Mouse (Mus musculus) adrenal gland, adult 8-10 months (tissue): ENCODE results near the gene Tex45. TPM values are rescaled to one million over a fixed set of nuclear protein-coding genes. Genes with fewer than 3 reads are reported as not detected.

ENCODE experiments used
- DNase-seq: peaks from one replicate; pipeline ENCODE4 v3.0.0; 2022
- total RNA-seq, 4 experiments: library from RNA; stranded (reverse); gene quantifications; 2 replicates each; pipeline ENCODE4 v1.2.4; 2022

Gene Tex45
- total RNA-seq, 4 experiments from 2014 or later = 0.28 to 0.46 TPM; not detected in 2

DNA sequence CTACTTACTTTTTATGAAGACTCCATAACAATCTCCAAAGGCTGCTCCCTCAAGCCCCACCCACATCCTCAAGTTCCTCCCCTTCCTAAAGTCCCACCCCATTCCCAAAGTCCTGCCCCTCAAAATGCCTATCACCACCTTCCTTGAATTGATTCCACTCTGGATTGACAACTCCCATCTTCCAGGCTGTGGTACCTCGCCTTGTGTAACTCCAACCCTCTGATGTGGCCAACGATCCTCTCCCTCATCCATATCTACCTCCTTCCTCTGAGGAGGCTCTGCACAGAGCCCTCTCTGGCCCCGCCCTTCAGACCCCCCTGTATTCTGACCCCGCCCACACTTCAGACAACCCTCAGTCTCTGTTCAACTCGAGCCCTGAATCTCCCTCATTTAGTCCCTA is 14.5 kb downstream of the Tex45 start:
- no peak for DNase-seq

DNA sequence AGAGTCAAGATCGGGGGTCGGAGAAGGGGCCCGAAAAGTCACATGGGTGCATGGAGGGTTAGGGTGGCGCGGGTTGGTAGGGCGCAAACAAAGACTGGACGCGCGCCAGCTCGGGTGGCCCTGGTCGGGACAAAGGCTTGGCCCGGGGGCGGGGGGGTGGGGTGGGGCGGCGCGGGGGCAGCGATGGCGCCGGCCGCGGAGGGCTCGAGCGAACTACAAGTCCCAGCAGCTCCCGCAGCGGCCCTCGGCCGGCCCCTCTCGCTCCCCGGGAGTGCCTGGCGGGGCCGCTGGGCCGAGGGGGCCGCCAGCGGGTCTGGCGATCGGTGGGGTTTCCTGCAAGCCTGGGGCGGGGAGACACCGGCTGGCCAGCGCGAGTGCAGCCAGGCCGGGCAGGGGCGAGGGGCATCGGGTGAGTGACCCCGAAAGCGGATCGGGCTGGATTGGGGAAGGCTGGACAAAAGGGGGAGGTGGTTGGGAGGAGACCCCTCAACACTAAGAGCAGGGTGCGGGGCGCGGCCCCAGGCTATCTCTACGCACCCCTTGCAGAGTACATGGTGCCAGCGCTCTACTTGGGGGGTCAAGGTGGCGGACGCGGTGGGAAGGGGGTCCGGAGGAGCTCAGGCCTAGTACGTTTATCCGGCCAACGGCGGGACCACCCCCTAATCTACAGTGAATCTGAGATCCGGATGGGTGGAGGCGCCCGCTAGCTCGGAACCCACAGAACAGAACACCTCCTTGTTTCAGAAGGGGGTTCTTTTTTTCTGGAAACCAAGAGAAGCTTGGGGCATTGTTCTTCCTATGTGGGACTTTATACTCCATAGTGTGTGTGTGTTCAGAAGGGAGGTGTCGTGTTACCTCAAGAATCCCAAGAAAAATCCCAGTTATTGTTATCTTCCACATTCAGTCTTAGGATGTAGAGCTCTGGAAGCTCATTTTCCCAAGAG is 22.5 kb downstream of the Tex45 start, which contains the start of gene Zfp358:
TSS of gene Zfp358 (plus strand) at position 238 of the 944 bp plus-strand sequence.
- DNase-seq = peak; percentile 60

DNA sequence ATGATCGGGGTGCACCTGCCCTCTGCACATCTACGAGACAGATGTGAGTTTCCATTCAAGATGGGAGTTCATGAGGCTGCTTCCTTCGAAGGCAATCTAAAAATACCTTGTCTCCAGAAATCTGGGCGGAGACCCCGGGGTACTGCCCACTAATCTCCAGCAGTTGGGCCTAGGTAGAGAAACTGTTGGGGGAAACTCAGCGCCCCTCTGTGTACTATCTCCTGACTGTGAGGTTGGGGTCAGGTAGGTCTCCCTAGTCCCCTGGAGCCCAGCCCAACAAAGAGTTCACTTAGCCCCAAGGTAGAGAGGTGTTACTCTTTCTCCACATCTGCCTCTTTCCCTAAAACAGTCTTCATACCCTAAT is 23.2 kb downstream of the Tex45 start:
- no peak for DNase-seq

DNA sequence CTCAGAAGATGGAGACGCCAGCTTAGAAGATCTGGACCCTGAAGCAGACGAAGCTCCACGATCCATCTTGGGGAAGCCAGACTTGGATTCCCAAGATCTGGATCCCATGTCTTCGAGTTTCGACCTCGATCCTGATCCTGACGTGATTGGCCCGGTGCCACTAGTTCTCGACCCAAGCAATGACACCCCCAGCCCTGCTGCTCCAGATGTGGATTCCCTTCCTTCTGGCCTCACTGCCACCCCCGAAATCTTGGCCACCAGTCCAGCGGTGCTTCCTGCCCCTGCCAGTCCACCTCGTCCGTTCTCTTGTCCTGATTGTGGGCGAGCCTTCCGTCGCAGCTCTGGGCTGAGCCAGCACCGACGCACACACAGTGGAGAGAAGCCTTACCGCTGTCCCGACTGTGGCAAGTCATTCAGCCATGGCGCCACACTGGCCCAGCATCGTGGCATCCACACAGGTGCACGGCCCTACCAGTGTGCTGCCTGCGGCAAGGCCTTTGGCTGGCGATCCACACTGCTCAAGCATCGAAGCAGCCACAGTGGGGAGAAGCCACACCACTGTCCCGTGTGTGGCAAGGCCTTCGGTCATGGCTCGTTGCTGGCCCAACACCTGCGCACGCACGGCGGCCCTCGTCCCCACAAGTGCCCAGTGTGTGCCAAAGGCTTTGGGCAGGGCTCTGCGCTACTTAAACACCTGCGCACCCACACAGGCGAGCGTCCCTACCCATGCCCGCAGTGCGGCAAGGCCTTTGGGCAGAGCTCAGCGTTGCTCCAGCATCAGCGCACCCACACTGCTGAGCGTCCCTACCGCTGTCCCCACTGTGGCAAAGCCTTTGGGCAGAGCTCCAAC is 25.1 kb downstream of the Tex45 start:
- no peak for DNase-seq

DNA sequence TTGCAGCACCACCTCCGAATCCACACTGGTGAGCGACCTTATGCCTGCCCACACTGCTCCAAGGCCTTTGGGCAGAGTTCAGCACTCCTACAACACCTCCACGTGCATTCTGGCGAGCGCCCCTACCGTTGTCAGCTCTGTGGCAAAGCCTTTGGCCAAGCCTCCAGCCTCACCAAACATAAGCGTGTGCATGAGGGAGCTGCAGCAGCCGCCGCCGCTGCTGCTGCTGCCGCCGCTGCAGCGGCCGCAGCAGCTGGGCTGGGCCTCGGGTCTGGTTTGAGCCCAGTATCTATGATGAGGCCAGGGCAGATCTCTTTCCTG is 25.7 kb downstream of the Tex45 start:
- no peak for DNase-seq

DNA sequence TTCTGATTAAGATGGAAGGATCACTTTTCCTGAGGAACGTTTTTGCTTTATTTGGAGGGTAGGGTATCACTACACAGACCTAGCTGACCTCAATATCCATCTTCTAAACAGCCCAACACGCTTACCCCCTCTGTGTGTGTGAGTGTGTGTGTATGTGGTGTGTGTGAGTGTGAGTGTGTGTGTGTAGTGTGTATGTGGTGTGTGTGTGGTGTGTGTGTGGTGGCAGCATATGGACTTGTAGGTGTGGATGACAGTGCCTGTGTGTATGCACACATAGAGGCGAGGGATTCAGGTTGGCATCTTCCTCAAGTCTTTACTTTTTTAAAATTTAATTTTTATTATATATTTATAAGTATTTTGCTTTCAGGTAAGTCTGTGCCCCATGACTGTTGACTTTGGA is 27.9 kb downstream of the Tex45 start:
- no peak for DNase-seq

DNA sequence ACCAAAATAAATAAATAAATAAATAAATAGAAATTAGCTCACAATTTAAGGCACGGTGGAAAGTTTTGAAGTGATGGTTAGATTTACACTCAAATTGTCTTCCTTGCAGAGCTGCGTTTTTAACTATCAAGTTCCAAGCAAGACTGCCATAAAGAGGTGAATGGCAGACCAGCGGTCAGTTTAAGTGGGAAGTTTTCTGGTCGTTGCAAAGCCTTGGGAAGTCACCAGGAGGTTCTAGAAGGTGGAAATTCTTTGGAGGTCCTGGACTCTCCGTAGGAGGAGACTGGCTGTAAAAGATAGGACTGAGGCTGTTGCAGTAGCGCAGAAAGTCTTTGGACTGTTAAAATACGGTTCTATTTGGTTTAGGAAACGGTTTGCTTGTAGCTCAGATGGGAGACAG is 29.1 kb downstream of the Tex45 start:
- DNase-seq = no peak

DNA sequence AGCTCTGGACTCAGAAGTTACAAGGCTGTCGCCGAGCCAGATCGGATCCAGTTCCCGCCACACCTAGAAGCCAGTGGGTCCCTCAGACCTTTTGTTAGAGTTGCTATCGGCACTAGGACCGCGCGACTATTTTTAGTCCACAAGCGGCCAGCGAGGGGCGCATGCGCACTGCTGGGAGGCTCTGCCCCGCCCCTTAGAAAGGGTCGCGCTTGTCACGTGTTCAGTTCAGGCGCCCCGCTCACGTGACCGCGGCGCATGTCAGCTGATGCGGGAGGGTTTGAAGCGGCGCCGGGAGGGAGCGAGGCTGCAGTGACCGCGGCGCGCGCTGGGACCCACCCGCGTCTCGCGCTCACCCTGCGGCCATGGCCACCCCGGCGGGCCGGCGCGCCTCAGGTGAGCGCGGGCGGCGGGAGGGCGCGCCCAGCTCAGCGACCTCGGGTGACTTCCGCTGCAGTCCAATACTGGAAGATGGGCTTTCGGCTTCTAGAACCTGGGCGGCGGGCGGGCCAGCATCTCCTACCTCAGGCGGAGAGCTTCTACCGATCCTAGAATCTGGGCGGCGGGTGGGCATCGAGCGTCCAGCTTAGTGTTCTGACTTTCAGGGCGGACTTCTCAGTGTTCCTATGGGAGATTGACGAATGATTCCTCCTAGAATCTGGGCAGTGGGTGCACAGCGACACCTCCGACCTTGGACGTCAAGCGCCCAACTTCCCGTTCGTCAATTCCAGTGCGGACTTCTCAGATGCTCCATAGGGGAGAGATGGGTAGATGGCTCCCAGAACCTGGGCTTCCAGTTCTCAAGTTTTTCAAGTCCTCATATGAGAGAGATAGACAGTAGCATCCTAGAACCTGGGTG is 29.8 kb downstream of the Tex45 start, which contains the start of gene Mcoln1:
TSS of gene Mcoln1 (plus strand) at position 223 of the 856 bp plus-strand sequence.
- peak; percentile 97 for DNase-seq

DNA sequence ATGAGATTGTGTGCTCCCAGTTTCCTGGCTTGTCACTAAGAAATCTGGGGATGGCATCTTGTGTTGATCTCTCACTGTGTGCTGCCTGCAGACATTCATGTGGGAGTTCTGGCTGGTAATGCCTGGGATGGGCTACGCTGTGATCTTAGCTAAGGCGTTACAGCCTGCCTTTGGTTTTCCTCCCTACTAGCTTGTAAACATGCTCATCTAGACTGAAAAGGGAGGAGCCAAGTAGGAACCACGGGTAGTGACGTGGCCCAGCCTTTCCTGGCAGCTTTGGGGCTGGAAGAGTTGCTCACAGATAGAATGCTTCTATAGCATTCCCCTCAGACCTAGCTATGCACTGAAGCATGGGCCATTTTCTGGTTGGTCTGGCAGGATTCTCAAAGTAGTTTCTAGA is 31.6 kb downstream of the Tex45 start:
- DNase-seq = no peak

DNA sequence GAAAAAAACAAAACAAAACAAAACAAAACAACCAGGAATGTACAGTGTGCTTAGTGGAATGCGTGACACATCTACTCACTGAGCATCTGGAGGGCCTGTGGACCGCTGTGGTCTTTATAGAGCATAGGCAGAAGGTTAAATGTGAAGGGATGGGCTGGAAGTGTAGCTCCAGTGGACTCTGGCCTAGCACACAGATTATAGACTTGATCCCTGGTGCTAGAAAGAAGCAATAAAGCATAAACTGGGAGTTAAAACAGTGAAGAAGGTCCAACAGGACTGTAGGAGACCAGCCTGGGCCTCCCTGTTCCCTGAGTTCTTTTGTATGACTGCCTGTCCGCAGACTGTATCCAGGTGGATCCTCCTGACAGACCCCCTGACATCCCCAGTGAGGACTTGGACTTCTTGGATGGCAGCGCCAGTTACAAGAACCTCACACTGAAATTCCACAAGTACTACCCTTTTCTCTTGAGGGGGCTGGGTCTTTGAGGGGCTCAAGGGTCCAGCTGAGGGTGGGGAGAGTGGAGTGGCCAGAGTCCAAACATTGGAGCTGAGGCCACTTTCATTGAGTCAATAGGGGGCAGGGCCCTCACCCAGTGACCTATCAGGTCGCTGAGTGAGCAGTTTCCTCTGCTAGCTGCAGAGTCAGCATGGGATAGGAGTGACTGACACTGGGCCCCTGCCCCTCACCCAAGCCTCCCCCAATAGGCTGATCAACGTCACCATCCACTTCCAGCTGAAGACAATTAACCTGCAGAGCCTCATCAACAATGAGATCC is 37.5 kb downstream of the Tex45 start:
- DNase-seq = no peak

DNA sequence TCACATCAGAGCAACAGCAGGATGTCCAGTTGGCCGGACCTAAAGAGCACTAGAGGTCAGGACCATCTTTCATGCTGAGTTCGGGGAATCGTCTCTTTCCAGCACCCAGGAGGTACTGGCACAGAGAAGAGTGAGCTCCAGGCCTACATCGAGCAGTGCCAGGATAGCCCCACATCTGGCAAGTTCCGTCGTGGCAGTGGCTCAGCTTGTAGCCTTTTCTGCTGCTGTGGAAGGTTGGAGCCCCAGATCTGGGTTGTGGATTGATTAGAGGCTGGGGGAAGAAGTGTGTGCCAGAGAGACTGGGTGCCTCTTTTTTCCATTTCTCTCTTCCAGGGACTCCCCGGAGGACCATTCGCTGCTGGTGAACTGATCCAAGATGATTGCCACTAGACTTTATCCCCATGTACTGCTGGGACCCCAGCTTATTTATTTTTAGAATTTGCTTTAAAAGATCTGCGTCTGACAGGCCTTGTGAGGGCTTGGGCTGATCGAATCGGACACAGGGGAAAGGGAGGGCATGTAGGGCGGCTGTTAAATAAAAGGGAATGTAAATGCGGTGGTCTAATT is 44.1 kb downstream of the Tex45 start:
- no peak for DNase-seq

DNA sequence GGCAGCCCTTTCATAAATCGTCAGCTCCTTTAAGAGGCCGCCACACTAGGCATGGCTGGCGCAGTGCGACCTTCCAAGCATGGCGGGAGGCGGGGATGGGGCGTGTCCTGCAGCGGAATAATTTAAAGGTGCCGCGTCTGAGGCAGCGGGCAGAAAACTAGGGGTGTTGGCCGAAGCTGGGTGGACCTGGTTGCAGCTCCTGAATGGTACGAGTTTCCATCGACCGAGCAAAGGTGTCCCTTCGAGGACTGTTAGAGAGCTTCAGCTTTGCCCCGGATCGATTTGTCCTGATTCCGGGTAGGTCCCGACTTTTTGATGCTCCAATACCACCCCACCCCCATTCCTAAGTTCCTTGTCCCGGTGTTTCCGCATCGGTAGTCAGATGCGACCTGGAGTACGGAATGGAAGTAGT is 44.6 kb downstream of the Tex45 start, which contains the start of gene Pnpla6:
TSS of gene Pnpla6 (plus strand) at position 125 of the 412 bp plus-strand sequence.
- peak; percentile 83 for DNase-seq

DNA sequence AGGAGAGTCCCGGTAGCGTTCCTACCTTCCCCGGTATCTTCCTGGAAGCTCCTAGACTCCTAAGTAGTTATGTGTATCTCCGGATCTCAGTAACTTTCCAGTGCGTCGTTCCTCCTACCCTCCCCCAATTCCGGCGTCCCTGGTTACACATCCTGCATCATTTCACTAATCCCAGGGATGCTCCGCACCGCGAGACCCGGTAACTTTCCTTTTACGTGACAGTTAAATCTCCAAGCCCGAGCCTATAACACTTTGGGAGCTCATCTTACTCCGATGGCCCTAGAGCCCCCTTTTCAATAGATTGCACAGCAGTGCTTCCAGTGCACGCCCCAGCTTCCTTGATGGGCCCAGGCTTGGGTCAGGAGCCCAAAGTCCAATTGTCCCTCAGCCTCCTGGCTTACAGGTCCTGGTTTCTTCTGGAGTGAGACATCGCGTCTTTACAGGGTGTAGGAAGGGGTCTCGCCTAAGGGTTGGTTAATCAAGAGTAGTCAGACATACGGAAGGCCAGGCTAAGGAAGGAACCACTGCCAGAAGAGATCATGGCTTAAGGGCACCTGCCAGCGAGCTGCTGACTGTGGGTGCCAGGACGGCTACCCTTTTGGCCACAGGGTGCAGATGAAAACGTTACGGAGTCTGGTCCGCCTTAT is 45.2 kb downstream of the Tex45 start:
- peak; percentile 52 for DNase-seq

DNA sequence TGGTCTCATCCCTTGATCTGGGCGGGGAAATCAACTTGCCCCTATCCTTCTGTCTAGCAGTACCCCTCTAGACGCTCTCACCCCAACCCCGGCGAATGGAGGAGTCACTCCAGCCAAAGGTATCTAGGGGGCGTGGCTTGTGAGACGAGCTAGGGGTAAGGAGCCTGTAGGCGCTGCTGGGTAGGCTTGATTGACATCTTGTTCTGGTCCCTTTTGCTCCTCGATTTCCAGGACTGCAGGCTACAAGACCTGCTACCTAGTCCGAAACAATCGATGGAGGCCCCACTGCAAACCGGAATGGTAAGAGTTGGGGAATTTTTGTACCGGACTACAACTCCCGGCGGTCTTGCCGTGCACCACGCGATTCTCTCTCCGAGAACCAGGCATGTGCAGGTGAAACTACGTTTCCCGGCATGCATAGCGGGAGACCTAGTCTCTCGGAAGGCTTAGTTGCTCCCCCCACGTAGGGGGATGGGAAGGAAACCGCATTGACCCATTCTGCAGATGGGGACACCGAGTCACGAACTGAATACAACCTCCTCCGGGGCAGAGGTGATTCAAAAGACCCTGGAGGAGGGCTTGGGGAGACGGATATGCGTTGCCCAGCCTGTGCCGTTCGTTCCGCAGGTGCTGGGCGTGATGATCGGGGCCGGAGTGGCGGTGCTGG is 45.9 kb downstream of the Tex45 start:
- peak; percentile 94 for DNase-seq

DNA sequence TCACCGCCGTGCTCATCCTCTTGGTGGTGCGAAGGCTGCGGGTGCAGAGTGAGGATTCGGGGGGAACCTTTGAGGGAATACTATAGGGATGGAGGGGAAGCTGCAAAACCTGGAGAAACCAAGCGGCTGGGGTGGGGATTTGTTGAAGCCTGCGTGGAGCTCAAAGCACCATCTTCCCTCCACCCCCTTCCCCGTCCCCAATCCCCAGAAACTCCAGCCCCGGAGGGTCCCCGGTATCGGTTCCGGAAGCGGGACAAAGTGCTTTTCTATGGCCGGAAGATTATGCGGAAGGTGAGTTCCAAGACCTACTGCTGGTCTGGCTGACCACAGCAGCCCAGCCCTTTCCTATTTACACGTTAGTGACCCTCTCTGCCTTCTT is 46.4 kb downstream of the Tex45 start:
- no peak for DNase-seq

DNA sequence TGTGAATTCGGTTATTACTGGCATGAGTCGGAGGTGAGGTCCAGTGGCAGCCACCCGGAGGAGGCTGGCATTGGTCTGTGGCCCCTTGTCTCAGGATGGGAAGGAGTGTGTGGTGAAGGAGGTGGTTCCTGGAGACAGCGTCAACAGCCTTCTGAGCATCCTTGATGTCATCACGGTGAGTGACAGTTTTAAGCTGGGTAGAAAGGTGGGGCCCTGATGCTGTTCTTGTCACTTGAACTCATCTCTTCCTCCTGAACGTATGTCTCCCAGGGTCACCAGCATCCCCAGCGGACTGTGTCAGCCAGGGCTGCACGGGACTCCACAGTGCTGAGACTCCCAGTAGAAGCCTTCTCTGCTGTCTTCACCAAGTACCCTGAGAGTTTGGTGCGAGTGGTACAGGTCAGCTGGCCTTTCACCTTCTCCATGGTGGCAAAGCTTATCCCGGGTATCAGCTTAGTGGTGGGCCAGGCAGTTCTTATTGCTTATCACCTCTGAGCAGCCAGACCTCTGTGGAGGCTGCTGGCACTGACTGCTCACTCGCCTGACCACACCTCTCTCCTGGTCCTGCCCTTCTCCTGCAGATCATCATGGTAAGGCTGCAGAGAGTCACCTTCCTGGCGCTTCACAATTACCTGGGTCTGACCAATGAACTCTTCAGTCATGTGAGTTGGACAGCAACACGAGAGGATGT is 51.5 kb downstream of the Tex45 start:
- no peak for DNase-seq

DNA sequence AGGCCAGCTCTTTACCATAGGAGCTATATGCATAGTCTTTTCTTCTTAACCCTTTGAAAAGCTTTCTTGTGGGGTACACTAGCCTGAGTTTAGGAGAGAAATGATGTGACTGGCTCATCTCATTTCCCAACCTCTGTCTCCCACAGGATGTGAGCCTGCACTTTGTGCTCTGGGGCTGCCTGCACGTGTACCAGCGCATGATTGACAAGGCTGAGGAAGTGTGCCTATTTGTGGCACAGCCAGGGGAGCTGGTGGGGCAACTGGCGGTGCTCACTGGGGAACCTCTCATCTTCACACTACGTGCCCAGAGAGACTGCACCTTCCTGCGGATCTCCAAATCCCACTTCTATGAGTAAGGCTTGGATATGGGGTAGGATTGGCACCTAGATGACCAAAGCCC is 60.2 kb downstream of the Tex45 start:
- DNase-seq = no peak

DNA sequence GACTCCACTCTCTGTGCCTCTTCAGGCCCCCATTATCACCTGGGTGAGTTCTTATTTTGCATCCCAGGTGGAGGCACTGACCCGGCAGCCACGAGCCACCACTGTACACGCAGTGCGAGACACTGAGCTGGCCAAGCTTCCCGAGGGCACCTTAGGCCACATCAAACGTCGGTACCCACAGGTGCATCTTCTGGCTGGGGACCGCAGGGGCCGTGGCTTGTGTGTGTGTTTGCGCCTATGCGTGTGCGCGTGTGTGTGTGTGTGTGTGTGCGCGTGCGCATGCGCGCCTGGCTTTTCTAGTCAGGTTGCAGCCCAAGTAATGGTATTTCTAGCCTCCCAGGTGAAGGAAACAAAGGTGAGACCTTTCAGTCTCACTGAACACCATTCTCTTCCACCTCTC is 61.3 kb downstream of the Tex45 start:
- no peak for DNase-seq

DNA sequence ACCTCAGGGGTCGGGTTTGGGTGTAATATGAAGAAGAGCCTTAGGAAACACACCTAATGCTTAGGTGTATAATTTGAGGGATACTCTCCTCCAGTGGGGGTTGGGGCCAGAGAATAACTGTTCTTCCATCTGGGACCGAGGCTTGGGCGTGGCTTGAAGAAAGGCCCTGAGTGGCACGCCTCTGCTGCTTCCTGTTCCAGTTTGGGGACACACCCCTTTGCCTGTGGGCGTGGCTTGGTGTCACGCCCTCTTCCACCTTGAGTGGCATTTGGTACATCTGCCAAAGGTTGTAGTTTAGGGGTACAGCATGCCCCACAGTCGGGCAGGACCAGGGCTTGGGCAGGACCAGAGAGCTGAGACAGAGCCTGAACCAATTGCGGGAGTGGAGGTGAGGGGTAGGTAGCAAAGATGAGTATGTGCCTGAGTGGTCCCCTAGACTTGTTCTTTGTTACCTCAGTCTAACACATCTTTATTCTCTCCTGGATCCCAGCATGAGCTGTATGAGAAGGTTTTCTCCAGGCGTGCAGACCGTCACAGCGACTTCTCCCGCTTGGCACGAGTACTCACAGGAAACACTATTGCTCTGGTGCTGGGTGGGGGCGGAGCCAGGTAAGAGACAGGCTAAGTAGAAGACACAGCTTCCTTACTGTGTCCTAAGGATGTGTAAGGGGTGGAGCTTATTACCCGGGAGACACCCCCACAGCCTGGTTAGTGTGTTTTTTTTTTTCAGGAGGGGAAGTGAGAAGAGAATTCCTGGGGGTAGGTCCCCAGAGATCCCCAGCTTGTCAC is 65.6 kb downstream of the Tex45 start:
- DNase-seq = no peak
